Mouse (Mus musculus): Measurements from ENCODE around the gene Pheta1.

DNA sequence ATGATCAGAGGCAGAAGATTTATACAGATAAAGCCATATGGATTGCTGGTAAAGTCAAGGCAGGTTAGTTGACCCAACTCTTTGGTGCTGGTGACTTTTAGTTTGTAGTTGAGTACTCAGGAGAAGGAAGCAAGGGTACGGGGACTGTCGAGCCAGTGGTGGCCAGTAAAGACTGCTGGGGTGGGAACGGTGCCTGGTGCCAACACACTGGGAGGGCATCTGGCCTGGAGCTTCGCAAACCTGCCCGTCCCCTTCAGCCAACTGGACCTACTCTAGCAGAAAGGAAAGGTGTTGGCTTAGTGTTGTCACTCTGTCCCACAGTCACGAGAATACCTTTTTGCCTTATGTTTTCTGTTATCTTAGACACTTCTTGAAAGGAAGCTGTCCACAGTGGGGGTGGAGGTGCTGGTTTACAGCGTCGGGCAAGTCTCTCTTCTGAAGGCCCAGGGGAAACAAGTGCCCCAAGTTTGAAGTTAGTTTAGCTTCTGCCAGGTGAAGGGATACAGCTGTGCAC is 32.9 kb upstream of the Pheta1 start:
- no peak for TF ChIP-seq GATA1 (IDR thresholded peaks at IDR 0.05; ENCODE audit: borderline replicate concordance, low read length)
- no peak for TF ChIP-seq FLI1 (IDR thresholded peaks at IDR 0.05; ENCODE audit: low read length)
